Mouse (Mus musculus) gastrocnemius, postnatal 36 days (tissue): ENCODE data around the gene Taz. TPM values are rescaled to one million over a fixed set of nuclear protein-coding genes. Genes with fewer than 3 reads are reported as not detected.

Experiments
- DNase-seq, 2 experiments: peaks; one replicate each; pipeline ENCODE4 v3.0.0; 2022
- intact Hi-C: fragments of 180-260 bp; cut with DNase I; formaldehyde crosslinking; loops from one replicate; pipeline ENCODE4 v1.15.1; 2025
- total RNA-seq, 2 experiments: library from RNA; stranded (reverse); gene quantifications; 2 replicates each; pipeline ENCODE4 v1.2.3; 2021

Gene Taz
- total RNA-seq, 2 experiments from 2014 or later, result 39.0 to 43.7 TPM

DNA sequence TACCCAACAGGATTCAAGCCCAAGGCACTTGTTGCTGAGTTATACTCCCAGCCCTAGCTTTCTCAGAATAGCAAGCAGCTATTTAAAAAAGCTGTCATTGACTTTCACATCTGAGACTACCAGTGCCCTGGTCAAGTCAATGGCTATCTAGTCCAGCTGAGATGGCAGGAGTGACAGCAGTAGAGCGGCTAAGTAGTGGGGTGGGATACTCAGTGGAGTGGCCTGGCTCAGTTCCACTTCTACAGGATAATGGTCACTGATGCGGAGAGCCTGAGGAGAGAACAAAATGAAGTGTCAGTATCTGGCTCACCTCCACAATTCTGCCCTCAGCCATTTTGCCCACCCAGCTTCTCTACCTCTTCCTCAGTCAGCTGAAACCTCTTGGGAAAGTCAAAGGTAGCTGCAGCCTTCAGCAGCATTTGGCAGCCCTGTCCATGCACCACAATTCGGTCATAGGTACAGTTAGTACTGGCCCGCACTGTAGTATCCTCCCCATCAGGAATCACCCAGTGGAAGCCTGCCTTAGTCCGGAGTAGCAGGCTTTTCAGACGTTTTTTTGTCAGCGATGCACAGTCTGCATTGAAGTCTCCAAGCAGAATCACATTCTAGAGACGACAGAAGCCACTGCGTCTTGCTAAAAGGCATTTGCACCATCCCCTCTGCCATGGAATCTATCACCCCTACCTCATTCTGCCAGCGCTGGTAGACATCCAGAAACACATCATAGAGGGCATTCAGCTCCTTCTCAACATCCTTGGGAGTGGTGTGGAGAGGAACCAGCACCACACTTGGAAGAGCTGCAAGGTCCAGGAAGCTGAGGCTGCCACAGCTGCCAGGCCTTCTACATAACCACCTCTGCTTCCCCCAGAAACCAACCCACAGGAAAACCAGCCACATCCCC is 8.0 kb upstream of the Taz start:
- intact Hi-C loops, result no loop called here

DNA sequence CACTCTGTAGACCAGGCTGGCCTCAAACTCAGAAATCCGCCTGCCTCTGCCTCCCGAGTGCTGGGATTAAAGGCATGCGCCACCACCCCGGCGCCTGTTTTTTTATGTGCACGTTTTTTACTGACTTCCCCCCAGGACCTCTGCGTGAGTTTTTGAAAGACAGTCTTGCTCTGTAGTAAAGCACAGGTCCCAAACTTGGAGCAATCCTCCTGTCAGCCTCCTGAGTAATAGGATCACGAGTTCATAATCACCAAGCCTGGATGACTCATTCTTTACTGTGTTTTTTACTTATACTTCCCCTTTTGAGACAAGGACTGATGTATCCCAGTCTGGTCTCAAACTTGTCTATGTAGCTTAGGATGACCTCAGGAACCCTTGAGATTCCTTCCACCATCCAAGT is 3.8 kb upstream of the Taz start:
- intact Hi-C loops, result no loop called here
- DNase-seq, result no peak

More for the DNA sequence above, 8.0 kb upstream of the Taz start:
- no peak for DNase-seq

DNA sequence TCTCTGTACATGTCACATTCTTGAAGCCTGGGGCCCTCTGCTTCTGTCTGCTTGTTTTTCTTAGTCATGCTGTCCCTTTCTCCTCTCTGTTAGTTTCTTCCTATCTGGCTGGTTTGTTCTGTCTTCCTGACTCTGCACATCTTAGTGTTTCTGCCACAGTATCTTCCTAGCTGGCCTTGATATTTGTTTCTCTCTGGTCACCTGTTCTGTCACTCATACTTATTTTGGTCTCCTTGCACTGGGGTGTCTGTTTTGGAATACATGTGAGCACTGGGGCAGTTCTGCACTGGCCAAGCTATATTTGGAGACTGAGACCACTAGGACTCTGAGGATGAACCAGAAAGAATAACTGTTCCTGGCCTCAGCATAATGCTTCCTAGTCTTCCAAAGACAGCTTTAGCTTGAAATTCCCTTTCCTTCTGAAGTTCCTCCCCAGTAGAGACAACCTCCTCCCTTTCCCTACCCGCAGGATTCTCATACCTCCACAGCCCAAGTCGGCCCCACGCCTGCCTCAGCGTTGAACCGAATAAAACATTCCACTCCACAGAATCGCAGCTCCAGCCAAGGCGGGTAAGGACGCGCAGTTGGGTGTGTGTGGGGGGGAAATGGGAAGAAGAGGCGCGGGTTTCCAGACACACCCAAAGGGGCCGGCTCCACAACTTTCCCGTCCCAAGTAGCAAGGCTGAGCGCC is 526 bp upstream of the Taz start:
- intact Hi-C loops, result no loop called here
- DNase-seq, result no peak

DNA sequence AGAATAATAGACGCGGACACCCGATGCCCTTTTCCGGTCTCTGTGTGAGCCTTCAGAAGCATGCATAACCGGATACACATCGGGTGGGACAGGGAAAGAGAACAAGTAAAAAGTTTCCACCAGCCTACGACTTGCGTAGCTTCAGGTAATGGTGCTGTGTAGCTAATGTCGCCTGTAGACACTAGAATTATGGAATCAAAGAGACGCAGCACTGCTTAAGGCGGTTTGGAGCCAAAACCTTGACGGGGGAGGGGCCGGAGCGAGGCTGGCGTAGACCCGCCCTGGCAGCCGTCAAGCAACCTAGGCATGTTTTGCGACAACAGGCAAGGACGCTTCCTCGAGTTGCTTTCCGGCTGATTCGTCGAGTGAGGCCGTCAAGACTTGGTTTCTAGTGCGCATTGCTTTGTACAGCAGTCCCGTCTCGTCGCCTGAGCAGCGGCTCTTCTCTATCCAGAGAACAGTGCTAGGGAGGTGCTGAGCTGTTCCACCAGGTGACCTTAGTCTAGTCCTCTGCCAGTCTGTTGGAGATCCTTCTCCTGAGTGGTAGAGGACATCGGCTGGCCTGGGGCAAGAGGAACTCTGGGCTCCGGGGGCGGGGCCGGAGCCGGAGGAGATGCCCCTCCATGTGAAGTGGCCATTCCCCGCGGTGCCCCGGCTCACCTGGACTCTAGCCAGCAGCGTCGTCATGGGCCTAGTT is 831 bp downstream of the Taz start:
- DNase-seq, result peak; percentile 75 to 76
- intact Hi-C loops, result loop anchor here (2.0 kb wide), 1 partner anchor 18 kb away; no protein-coding TSS in a partner anchor

DNA sequence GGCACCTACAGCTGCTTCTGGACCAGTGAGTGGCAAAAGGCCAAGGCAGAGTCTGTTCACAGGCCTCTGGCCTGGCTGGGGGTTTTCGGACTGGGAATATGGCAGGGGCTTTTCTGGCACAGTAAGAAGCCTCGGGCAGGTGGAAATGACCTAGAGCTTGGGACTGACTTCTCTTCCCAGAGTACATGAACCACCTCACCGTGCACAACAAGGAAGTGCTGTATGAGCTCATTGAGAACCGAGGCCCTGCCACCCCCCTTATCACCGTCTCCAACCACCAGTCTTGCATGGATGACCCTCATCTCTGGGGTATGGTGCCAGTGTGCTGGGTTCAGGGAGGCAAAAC is 1.4 kb downstream of the Taz start:
- intact Hi-C loops, result loop anchor here (2.0 kb wide), 1 partner anchor 18 kb away; no protein-coding TSS in a partner anchor
- DNase-seq, result no peak

DNA sequence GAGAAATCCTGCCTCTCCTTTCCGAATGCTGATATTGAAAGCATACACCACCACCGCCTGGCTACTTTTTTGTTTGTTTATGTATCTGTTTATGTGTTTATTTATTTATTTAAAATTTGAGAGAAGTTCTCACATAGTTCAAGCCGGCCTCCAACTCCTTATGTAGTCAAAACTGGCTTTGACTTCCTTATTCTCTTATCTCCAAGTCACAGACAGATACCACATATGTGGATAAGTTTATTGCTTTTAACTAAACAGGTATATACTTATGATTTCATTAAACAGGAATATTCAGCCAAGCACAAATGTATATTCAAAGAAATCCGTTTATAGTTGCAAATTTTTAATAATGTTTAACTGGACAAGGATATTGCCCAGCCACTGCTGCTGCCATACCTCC is 11.7 kb downstream of the Taz start:
- intact Hi-C loops, result no loop called here

DNA sequence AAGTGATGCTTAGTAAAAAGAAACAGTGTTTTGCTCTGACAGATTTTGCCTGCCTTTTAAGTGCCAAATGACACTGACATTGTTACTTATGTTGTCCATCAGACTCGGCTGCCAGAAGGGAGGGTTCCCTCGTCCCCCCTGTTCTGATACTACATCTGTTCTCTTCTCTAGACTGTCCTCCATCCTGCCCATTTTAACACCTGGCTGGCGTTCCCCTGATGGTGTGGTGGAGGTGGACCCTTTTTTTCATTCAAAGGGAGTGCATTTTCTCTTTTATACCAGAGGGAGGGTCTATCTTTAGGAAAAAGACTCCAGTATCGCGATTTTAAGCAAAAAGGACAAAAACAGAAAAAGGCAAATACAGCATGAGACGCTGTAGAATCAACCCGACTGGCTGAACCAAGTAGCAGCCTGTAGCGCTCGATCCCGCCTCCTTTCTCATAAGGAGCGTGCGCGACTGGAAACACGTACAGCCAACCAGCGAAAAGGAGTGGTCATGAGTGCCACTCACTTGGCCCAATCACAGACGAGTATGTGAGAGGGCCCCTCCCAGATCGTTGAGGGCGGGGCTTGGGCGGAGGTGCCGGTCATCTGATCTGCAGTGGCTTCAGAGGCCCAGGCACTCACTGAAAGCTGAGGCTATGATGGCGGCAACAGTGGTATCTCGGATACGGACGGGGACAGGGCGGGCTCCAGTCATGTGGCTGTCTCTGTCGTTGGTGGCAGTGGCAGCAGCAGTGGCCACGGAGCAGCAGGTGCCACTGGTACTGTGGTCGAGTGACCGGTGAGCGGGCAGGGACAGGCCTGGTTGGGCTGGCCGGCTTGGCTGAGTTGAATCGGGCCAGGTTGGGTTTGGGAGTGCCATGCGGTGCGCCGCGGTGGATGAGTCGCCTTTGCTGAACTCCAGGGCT is 15.1 kb downstream of the Taz start, which contains the start of gene Atp6ap1:
TSS of gene Atp6ap1 (plus strand) at position 560 of the 911 bp plus-strand sequence.
- DNase-seq, result peak; percentile 90 to 91
- intact Hi-C loops, result no loop called here

More for the DNA sequence above, 11.7 kb downstream of the Taz start:
- DNase-seq, result no peak

DNA sequence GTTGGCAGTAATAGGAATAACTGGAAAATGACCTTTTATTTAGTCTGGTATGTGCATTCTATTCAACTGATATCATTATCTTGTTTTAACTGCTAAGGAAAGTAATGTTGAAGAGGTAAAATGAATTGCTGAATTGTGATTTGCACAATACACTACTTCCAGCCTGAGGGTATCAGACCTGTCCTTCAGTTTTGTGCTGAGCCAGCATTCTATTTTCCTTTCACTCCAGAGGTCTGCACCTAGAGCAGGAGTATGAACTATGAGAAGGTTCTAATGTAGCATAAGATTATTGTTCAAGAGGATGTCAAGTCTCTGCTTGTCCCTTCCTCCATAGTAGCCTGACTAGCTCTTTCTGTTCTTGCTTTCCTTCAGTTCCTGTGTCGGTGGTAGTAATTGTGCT is 16.6 kb downstream of the Taz start:
- no peak for DNase-seq
- intact Hi-C loops, result no loop called here

DNA sequence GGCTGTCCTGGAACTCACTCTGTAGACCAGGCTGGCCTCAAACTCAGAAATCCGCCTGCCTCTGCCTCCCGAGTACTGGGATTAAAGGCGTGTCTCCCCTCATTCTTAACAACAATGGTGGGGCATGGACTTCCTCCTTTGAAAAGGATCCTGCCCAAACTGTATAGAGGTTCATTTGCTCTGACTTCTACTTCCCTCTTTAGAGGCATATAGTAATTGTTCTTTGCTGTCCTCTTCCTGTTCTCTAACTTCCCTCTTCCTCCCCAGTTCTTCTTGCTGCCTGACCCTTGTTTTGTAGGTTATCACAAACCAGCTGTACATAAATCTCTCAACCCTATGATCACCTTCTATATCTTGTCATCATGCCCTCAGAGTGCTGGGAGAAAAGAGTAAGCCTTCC is 18.0 kb downstream of the Taz start:
- intact Hi-C loops, result loop anchor here (2.0 to 5.0 kb wide), 2 partner anchors 17 to 47 kb away; partner anchors contain the start of genes Dnase1l1 and Emd

DNA sequence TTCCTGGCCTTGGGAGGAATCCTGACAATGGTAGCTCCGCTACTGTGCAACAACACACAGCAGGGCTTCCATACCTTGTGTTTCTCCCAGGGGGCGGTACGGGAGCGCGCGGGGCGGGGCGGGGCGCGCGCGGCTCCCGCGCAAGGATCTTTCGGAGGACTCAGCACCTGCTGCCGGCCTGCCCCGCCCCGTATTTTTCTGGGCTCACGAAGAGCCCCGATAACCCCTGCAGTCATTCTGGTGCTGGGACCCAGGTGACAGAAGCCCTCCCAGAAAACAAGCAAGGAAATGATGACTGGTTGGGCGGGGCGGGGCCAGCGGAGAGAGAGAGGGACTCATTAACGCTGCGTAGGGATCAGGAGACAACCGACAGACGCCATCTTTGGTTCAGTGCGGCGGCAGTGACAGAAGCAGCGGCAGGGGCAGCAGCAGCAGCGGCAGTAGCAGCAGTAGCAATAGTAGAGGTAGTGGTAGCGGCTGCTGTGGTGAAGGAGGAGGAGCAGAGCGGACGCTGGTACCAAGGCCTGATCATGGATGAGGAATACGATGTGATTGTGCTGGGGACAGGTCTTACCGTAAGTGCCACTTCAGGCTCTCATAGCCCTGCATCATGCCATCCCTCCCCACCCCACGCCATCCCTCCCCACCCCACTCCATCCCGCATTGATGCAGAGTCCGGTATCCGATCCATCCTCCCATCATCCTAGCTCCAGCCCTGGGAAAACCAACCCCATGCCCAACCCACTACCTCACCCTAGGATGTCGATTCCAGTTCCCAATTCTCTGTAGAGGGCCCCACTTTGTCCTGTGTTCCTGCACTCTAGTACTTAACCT is 23.4 kb downstream of the Taz start, which contains the start of gene Gdi1:
TSS of gene Gdi1 (plus strand) at position 132 of the 834 bp plus-strand sequence.
- intact Hi-C loops, result loop anchor here (5.0 kb wide), 2 partner anchors 53 to 67 kb away; partner anchors contain the start of genes Emd, Slc10a3 and Ubl4a
- peak; percentile 53 to 73 for DNase-seq

More for the DNA sequence above, 18.0 kb downstream of the Taz start:
- no peak for DNase-seq

DNA sequence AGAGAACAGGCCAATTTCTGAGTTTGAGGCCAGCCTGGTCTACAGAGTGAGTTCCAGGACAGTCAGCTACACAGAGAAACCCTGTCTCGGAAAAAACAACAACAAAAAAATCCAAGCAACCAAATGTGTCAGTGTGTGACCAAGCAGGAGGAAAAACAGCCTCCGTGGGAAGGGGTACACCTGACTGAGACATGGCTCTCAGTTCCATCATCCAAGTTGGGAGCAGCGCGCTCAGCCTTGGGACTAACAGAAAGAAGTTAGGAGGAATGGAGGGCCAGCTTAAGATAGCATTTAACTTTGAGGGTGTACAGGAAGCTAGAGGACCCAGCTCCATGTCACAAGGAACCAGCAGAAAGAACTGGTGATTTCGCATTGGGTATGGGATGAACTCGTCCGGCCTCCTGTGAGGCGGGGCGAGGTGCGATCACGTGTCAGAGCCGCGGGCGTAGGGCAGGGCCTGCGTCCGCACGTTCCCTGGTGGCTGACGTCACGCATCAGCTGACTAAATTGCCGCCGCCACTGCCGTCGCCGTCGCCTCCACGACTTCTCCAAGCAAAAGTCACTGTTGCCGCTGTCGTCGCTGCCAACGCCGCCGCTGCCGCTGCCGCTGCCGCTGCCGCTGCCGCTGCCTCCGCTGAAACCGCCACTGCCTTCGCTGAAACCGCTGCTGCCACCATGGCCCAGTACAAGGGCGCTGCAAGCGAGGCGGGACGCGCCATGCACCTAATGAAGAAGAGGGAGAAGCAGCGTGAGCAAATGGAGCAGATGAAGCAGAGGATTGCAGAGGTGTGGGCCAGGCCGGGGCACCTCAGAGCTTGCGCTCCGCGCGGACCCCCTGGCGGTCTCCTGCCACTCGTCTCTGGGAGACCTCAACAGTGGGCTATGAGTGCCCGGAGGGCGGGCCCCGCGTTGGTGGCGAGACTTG is 31.1 kb downstream of the Taz start, which contains the start of gene Fam50a:
TSS of gene Fam50a (plus strand) at position 494 of the 925 bp plus-strand sequence.
- intact Hi-C loops, result no loop called here
- peak; percentile 76 to 87 for DNase-seq

DNA sequence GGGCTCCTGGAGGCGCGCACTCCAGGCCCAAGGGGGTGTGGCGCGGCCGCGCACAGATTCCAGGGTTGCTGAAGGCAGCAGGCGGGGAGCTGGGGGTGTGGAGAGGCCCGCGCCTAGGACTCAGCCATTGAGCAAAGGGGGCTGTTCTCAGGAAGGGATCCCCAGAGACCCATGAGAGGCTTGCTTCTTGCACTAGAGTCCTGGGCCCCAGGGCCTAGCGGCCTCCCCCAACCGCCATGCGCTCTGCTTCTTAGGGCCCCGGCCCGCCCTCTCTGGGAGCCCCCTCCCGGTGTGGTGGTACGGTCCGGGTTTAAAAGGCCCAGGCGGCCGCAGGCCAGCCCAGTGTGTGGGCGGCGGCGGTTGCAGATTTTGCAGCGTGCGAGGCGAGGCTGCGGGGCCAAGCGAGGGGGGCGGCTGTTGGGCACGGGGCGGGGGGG is 47.0 kb downstream of the Taz start, which contains the start of gene Plxna3:
TSS of gene Plxna3 (plus strand) at position 342 of the 437 bp plus-strand sequence.
- intact Hi-C loops, result no loop called here

DNA sequence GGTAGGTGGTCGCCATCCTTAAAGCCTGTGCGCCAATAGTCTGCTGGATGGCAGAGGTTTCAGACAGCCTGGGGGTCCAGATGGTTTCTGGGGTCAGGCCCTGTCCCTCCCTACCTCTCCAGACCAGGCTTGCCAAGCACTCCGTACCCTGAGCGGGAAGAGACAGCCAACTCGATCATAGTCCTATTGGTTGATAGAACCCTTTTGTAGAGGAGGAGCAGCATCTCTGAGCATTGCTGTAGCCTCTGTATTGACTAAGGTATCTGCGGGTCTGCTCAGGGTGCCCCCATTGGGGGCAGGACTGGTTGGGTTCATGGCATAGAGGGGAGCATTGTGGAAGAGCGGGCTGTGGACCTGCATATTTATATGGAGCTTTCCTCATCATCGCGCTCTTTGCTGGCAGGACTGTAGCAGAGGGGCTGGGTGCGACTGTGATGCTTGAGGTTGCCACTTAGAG is 47.5 kb downstream of the Taz start:
- intact Hi-C loops, result no loop called here
- no peak for DNase-seq

More for the DNA sequence above, 47.0 kb downstream of the Taz start, which contains the start of gene Plxna3:
- peak; percentile 45 to 51 for DNase-seq

DNA sequence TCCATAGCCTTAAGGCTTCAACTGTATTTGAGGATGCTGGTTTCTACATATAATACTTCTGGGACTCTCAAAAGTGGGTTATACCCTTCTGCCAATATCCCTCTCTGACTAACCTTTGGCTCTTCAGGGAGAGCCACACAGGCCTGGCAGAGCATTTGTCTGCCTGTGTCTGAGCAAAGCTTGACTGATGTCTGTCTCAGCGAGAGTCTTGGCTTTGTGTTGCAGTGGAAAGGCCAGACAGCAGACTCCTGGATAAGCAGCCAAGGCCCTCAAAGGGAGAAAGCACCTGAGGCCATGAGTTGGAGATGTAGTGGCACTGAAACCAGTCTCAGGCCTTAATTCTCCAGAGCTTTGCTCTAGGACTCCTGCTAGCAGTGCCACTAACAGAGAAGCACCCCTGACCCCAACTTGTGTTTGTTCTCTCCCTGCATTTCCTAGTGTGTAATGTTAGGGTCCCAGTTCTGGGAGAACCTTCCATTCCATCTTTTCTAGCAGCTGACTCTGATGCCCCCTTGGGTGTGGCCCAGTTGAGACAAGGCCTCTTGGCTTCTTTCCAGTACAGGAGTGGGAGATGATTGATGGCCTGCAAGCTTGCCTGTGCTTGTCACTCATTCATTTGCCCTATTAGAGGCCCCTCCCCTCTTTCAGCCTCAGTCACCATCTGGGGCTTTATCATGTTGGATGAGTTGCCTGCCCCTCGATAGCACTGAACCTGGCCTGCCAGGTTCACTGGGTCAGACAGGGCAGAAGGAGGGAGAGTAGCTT is 48.6 kb downstream of the Taz start:
- DNase-seq, result no peak
- intact Hi-C loops, result no loop called here
